Mouse (Mus musculus) hindbrain, embryonic 13.5 days (tissue): ENCODE data around the gene Lhpp. TPM values are rescaled to one million over a fixed set of nuclear protein-coding genes. Genes with fewer than 3 reads are reported as not detected.
A peak's percentile ranks its signal among the peaks of the same experiment; 100 is the strongest.

Experiments used
- ATAC-seq: fragments of 200-750 bp; cut with Nextera tagmentation; 2 replicates; pipeline ENCODE4 v1.8.0; 2017; ENCODE audit warnings: moderate TSS enrichment; ENCODE audit not compliant: low FRiP score
- H3K27ac ChIP-seq: fragments of 300-500 bp; sonication (generic); 2 replicates; pipeline ENCODE4 v1.5.1; 2015; ENCODE audit warnings: inconsistent platforms, mild to moderate bottlenecking, moderate library complexity
- H3K27me3 ChIP-seq: fragments of 300-500 bp; sonication (generic); 2 replicates; pipeline ENCODE4 v1.6.1; 2015; ENCODE audit warnings: mild to moderate bottlenecking, inconsistent platforms
- H3K36me3 ChIP-seq: fragments of 300-500 bp; sonication (generic); 2 replicates; pipeline ENCODE4 v1.6.1; 2015; ENCODE audit warnings: mild to moderate bottlenecking, inconsistent platforms
- H3K4me1 ChIP-seq: fragments of 300-500 bp; sonication (generic); replicated peaks from 2 replicates; pipeline ENCODE4 v1.6.1; 2015; ENCODE audit warnings: inconsistent platforms
- H3K4me2 ChIP-seq: fragments of 300-500 bp; sonication (generic); 2 replicates; pipeline ENCODE4 v1.6.1; 2015; ENCODE audit warnings: inconsistent platforms, mild to moderate bottlenecking, moderate library complexity
- H3K4me3 ChIP-seq: fragments of 300-500 bp; sonication (generic); 2 replicates; pipeline ENCODE4 v1.5.1; 2015; ENCODE audit warnings: mild to moderate bottlenecking, inconsistent platforms
- H3K9ac ChIP-seq: fragments of 300-500 bp; sonication (generic); 2 replicates; pipeline ENCODE4 v1.6.1; 2015; ENCODE audit warnings: mild to moderate bottlenecking, inconsistent platforms
- H3K9me3 ChIP-seq: fragments of 300-500 bp; sonication (generic); 2 replicates; pipeline ENCODE4 v1.6.1; 2016; ENCODE audit warnings: inconsistent platforms
- WGBS: fragments of 180-500 bp; shearing (Covaris S2); methylation state at CpG from one replicate; pipeline ENCODE4 v1.1.7; 2015; 5-methylcytosine and 5-hydroxymethylcytosine counted together
- polyA plus RNA-seq: library from polyadenylated mRNA; unstranded; fragments of >200 nt; fragmentation: Nextera tagmentation; extraction: Ambion mirVana; gene quantifications from 2 replicates; pipeline ENCODE4 v1.2.1, GENCODE M21; 2015

Gene Lhpp
- polyA plus RNA-seq: 30.7 and 30.9 TPM in 2 replicates

GRCm38 (mm10) chr7:132610468-132611318 is at the start of gene Lhpp:
Gene Lhpp (plus strand): TSS chr7:132610638.
- H3K36me3 ChIP-seq: no peaks in the 10 kb centered on the region
- peaks cover 11% of the 10 kb centered on the region; the same call in 1 of the 2 replicates for H3K4me1 ChIP-seq
- H3K27ac ChIP-seq: 0 out of 2 replicates have a peak within 1 kb of the TSS, but pooled peaks have one; percentile 40
- peak within 1 kb of the TSS; percentile 65 for H3K4me2 ChIP-seq
- ATAC-seq: peak; percentile 89
- WGBS: 8% methylated on average over 44 of the region's 44 CpGs
- no peaks in the 10 kb centered on the region for H3K9me3 ChIP-seq
- peak within 1 kb of the TSS; percentile 76 for H3K9ac ChIP-seq
- peak within 1 kb of the TSS; percentile 61 for H3K4me3 ChIP-seq
- H3K27me3 ChIP-seq: peaks cover 15% of the 10 kb centered on the region; the same call in 1 of the 2 replicates

GRCm38 (mm10) chr7:132565831-132566230 is 44.6 kb upstream of the Lhpp start:
- WGBS: 56% methylated on average over 1 of the region's 1 CpGs
- Histone ChIP-seq H3K9ac (no peak overlapping the region), H3K4me1 (peaks cover 6% of the 10 kb centered on the region; the same call in 1 of the 2 replicates), H3K9me3 (no peaks in the 10 kb centered on the region), H3K27ac (no peak overlapping the region), H3K27me3 (no peaks in the 10 kb centered on the region), H3K4me2 (no peak overlapping the region), H3K36me3 (peaks cover 38% of the 10 kb centered on the region), H3K4me3 (no peak overlapping the region)
- no peak for ATAC-seq

GRCm38 (mm10) chr7:132568817-132569216 is 41.6 kb upstream of the Lhpp start:
- Histone ChIP-seq H3K4me2 (no peak overlapping the region), H3K27ac (no peak overlapping the region), H3K4me3 (no peak overlapping the region), H3K9me3 (no peaks in the 10 kb centered on the region), H3K4me1 (peaks cover 16% of the 10 kb centered on the region; the same call in 1 of the 2 replicates), H3K27me3 (no peaks in the 10 kb centered on the region), H3K9ac (no peak overlapping the region), H3K36me3 (peaks cover 11% of the 10 kb centered on the region)
- 91% methylated on average over 6 of the region's 6 CpGs for WGBS
- ATAC-seq: no peak

- Histone ChIP-seq H3K9ac (peak overlapping the region; percentile 5; the same call in 1 of the 2 replicates), H3K27me3 (no peaks in the 10 kb centered on the region), H3K4me1 (peaks cover 19% of the 10 kb centered on the region; the same call in 1 of the 2 replicates), H3K4me3 (no peak overlapping the region), H3K9me3 (no peaks in the 10 kb centered on the region), H3K4me2 (no peak overlapping the region), H3K27ac (no peak overlapping the region), H3K36me3 (peaks cover 7% of the 10 kb centered on the region)
- no peak for ATAC-seq
- WGBS: 92% methylated on average over 5 of the region's 5 CpGs
Observed at GRCm38 (mm10) chr7:132570071-132570470, 40.4 kb upstream of the Lhpp start.

GRCm38 (mm10) chr7:132571481-132571880 is 39.0 kb upstream of the Lhpp start:
- ATAC-seq: no peak
- 88% methylated on average over 8 of the region's 8 CpGs for WGBS
- H3K36me3 ChIP-seq: peaks cover 4% of the 10 kb centered on the region; the same call in 1 of the 2 replicates
- H3K4me3 ChIP-seq: no peak overlapping the region
- no peak overlapping the region for H3K27ac ChIP-seq
- H3K4me1 ChIP-seq: peaks cover 25% of the 10 kb centered on the region
- H3K9ac ChIP-seq: no peak overlapping the region
- H3K4me2 ChIP-seq: no peak overlapping the region
- no peaks in the 10 kb centered on the region for H3K9me3 ChIP-seq
- no peaks in the 10 kb centered on the region for H3K27me3 ChIP-seq

GRCm38 (mm10) chr7:132572738-132573137 is 37.7 kb upstream of the Lhpp start:
- peak overlapping the region; percentile 58 for H3K27ac ChIP-seq
- whole genome bisulfite sequencing: 73% methylated on average over 3 of the region's 3 CpGs
- peaks cover 25% of the 10 kb centered on the region for H3K4me1 ChIP-seq
- H3K36me3 ChIP-seq: peaks cover 4% of the 10 kb centered on the region; the same call in 1 of the 2 replicates
- H3K9me3 ChIP-seq: no peaks in the 10 kb centered on the region
- no peak for ATAC-seq
- H3K9ac ChIP-seq: no peak overlapping the region
- no peak overlapping the region for H3K4me3 ChIP-seq
- peak overlapping the region; percentile 13 for H3K4me2 ChIP-seq
- peaks cover 9% of the 10 kb centered on the region for H3K27me3 ChIP-seq

- Histone ChIP-seq H3K27ac (peak overlapping the region; percentile 71), H3K9ac (no peak overlapping the region), H3K36me3 (peaks cover 4% of the 10 kb centered on the region; the same call in 1 of the 2 replicates), H3K4me2 (peak overlapping the region; percentile 13; the same call in 1 of the 2 replicates), H3K9me3 (no peaks in the 10 kb centered on the region), H3K4me3 (no peak overlapping the region), H3K27me3 (peaks cover 9% of the 10 kb centered on the region), H3K4me1 (peaks cover 25% of the 10 kb centered on the region)
- WGBS: 32% methylated on average over 6 of the region's 6 CpGs
- ATAC-seq: no peak
Observed at GRCm38 (mm10) chr7:132573205-132573604, 37.2 kb upstream of the Lhpp start.

GRCm38 (mm10) chr7:132574646-132575045 is 35.8 kb upstream of the Lhpp start:
- H3K9ac ChIP-seq: no peak overlapping the region
- H3K27ac ChIP-seq: no peak overlapping the region
- peaks cover 25% of the 10 kb centered on the region for H3K4me1 ChIP-seq
- H3K9me3 ChIP-seq: no peaks in the 10 kb centered on the region
- H3K27me3 ChIP-seq: peaks cover 19% of the 10 kb centered on the region
- WGBS: 92% methylated on average over 5 of the region's 5 CpGs
- no peaks in the 10 kb centered on the region for H3K36me3 ChIP-seq
- no peak overlapping the region for H3K4me2 ChIP-seq
- H3K4me3 ChIP-seq: no peak overlapping the region
- ATAC-seq: no peak

- peak overlapping the region; percentile 67 for H3K4me3 ChIP-seq
- peak; percentile 92 for ATAC-seq
- no peaks in the 10 kb centered on the region for H3K36me3 ChIP-seq
- H3K4me2 ChIP-seq: peak overlapping the region; percentile 75
- WGBS: under 1% methylated on average over 13 of the region's 13 CpGs
- H3K27ac ChIP-seq: peak overlapping the region; percentile 91
- H3K9me3 ChIP-seq: no peaks in the 10 kb centered on the region
- H3K4me1 ChIP-seq: peaks cover 18% of the 10 kb centered on the region
- H3K27me3 ChIP-seq: peaks cover 19% of the 10 kb centered on the region
- H3K9ac ChIP-seq: peak overlapping the region; percentile 73
Observed at GRCm38 (mm10) chr7:132575623-132576022, 34.8 kb upstream of the Lhpp start.

- 1% methylated on average over 49 of the region's 49 CpGs for WGBS
- H3K27me3 ChIP-seq: peaks cover 19% of the 10 kb centered on the region
- H3K4me2 ChIP-seq: peak within 1 kb of the TSS; percentile 75
- peak within 1 kb of the TSS; percentile 91 for H3K27ac ChIP-seq
- peak within 1 kb of the TSS; percentile 73 for H3K9ac ChIP-seq
- H3K9me3 ChIP-seq: no peaks in the 10 kb centered on the region
- peaks cover 18% of the 10 kb centered on the region for H3K4me1 ChIP-seq
- no peaks in the 10 kb centered on the region for H3K36me3 ChIP-seq
- ATAC-seq: peak; percentile 97
- H3K4me3 ChIP-seq: peak within 1 kb of the TSS; percentile 67
Observed at GRCm38 (mm10) chr7:132576116-132576650, 34.3 kb upstream of the Lhpp start, which contains the start of gene Oat. Gene Oat (minus strand): TSS chr7:132576398.

- H3K9me3 ChIP-seq: no peaks in the 10 kb centered on the region
- no peak overlapping the region for H3K4me3 ChIP-seq
- peaks cover 18% of the 10 kb centered on the region for H3K4me1 ChIP-seq
- WGBS: 60% methylated on average over 4 of the region's 4 CpGs
- peak overlapping the region; percentile 75 for H3K4me2 ChIP-seq
- H3K36me3 ChIP-seq: no peaks in the 10 kb centered on the region
- no peak for ATAC-seq
- H3K9ac ChIP-seq: no peak overlapping the region
- H3K27ac ChIP-seq: no peak overlapping the region
- H3K27me3 ChIP-seq: peaks cover 19% of the 10 kb centered on the region
Observed at GRCm38 (mm10) chr7:132576891-132577290, 33.5 kb upstream of the Lhpp start.

GRCm38 (mm10) chr7:132580511-132580910 is 29.9 kb upstream of the Lhpp start:
- Histone ChIP-seq H3K9ac (no peak overlapping the region), H3K4me2 (no peak overlapping the region), H3K4me3 (no peak overlapping the region), H3K36me3 (no peaks in the 10 kb centered on the region), H3K9me3 (no peaks in the 10 kb centered on the region), H3K27ac (no peak overlapping the region), H3K27me3 (peaks cover 19% of the 10 kb centered on the region), H3K4me1 (peaks cover 2% of the 10 kb centered on the region)
- ATAC-seq: no peak
- 82% methylated on average over 6 of the region's 6 CpGs for WGBS
